Mouse (Mus musculus) MEL (cell line): Measurements from ENCODE around the gene Zkscan5. TPM values are rescaled to one million over a fixed set of nuclear protein-coding genes. Genes with fewer than 3 reads are reported as not detected.
"Not testable (repeated sequence)": the region's sequence is repeated elsewhere in the genome, so short reads cannot be mapped to it uniquely, and the experiment has no call there.

ENCODE experiments used
- DNase-seq: peaks from one replicate; pipeline ENCODE4 v3.0.0; 2011; ENCODE audit warnings: low read depth, low spot score
- H3K27ac ChIP-seq: 2 replicates; pipeline ENCODE4 v1.5.1; 2012; ENCODE audit warnings: low read depth, mild to moderate bottlenecking, control low read depth, low read length, moderate library complexity; ENCODE audit not compliant: control insufficient read depth
- H3K27me3 ChIP-seq, 2 experiments: fragments of 150-350 bp in 1 of 2; sonication (generic) in 1 of 2; 2 replicates each; pipeline ENCODE4 v1.6.1; 2012; ENCODE audit warnings: low read length in 2 of 2, mild to moderate bottlenecking in 2 of 2, improper control_type of control experiment in 1 of 2, moderate library complexity in 1 of 2; ENCODE audit not compliant: insufficient read depth in 2 of 2, control insufficient read depth in 1 of 2
- H3K36me3 ChIP-seq, 2 experiments: 2 replicates each; pipeline ENCODE4 v1.6.1; 2012 to 2014; ENCODE audit warnings: low read length in 2 of 2, improper control_type of control experiment in 1 of 2, inconsistent platforms in 1 of 2, mild to moderate bottlenecking in 1 of 2; ENCODE audit not compliant: insufficient read depth in 2 of 2, control insufficient read depth in 1 of 2
- H3K4me1 ChIP-seq, 2 experiments: fragments of 150-350 bp in 1 of 2; sonication (generic) in 1 of 2; 2 replicates each; pipeline ENCODE4 v1.6.1; 2012; ENCODE audit warnings: low read length in 2 of 2, improper control_type of control experiment in 1 of 2, mild to moderate bottlenecking in 1 of 2; ENCODE audit not compliant: insufficient read depth in 2 of 2, control insufficient read depth in 1 of 2
- H3K4me3 ChIP-seq, 2 experiments: fragments of 150-350 bp in 1 of 2; sonication (generic) in 1 of 2; 2 replicates each; pipeline ENCODE4 v1.5.1; 2012; ENCODE audit warnings: low read depth in 2 of 2, low read length in 2 of 2, mild to moderate bottlenecking in 2 of 2, moderate library complexity in 2 of 2, control low read depth in 1 of 2, improper control_type of control experiment in 1 of 2; ENCODE audit not compliant: control insufficient read depth in 1 of 2, insufficient read depth in 1 of 2
- H3K79me2 ChIP-seq: 2 replicates; pipeline ENCODE4 v1.6.1; 2012; ENCODE audit warnings: mild to moderate bottlenecking, low read length, moderate library complexity; ENCODE audit not compliant: control insufficient read depth, poor library complexity, insufficient read depth
- H3K9ac ChIP-seq: 2 replicates; pipeline ENCODE4 v1.6.1; 2012; ENCODE audit warnings: low read depth, mild to moderate bottlenecking, control low read depth, low read length, moderate library complexity; ENCODE audit not compliant: control insufficient read depth, poor library complexity, severe bottlenecking
- H3K9me3 ChIP-seq: fragments of 150-350 bp; sonication (generic); replicated peaks from 2 replicates; pipeline ENCODE4 v1.6.1; 2012; ENCODE audit warnings: mild to moderate bottlenecking, low read length, improper control_type of control experiment, moderate library complexity; ENCODE audit not compliant: insufficient read depth
- CHD1 ChIP-seq: IDR thresholded peaks from 2 replicates; pipeline ENCODE4 v1.6.1; 2012; ENCODE audit warnings: low read depth, mild to moderate bottlenecking, inconsistent platforms, low read length, improper control_type of control experiment
- CHD2 ChIP-seq: IDR thresholded peaks from 2 replicates; pipeline ENCODE4 v1.6.1; 2011; ENCODE audit warnings: low read length, improper control_type of control experiment
- ETS1 ChIP-seq: IDR thresholded peaks from 2 replicates; pipeline ENCODE4 v1.6.1; 2012; ENCODE audit warnings: low read depth, mild to moderate bottlenecking, inconsistent platforms, low read length, improper control_type of control experiment, moderate library complexity
- HCFC1 ChIP-seq: IDR thresholded peaks from 2 replicates; pipeline ENCODE4 v1.6.1; 2012; ENCODE audit warnings: low read depth, mild to moderate bottlenecking, inconsistent platforms, low read length, improper control_type of control experiment, moderate library complexity
- KAT2A ChIP-seq: conservative IDR thresholded peaks from 2 replicates; pipeline ENCODE4 v1.6.1; 2012; ENCODE audit warnings: low read depth, low read length, improper control_type of control experiment, inconsistent platforms
- MAFK ChIP-seq: IDR thresholded peaks from 2 replicates; pipeline ENCODE4 v1.6.1; 2011; ENCODE audit warnings: low read depth, mild to moderate bottlenecking, low read length, improper control_type of control experiment, borderline replicate concordance
- MAZ ChIP-seq: IDR thresholded peaks from 2 replicates; pipeline ENCODE4 v1.6.1; 2012; ENCODE audit warnings: low read depth, mild to moderate bottlenecking, inconsistent platforms, low read length, improper control_type of control experiment
- MXI1 ChIP-seq: IDR thresholded peaks from 2 replicates; pipeline ENCODE4 v1.6.1; 2011; ENCODE audit warnings: mild to moderate bottlenecking, low read depth, low read length, improper control_type of control experiment
- MYB ChIP-seq: IDR thresholded peaks from 2 replicates; pipeline ENCODE4 v1.6.1; 2011; ENCODE audit warnings: mild to moderate bottlenecking, low read depth, low read length, improper control_type of control experiment
- MYC ChIP-seq: IDR thresholded peaks from 2 replicates; pipeline ENCODE4 v1.6.1; 2011; ENCODE audit warnings: low read depth, mild to moderate bottlenecking, low read length, improper control_type of control experiment, moderate library complexity
- NELFE ChIP-seq: IDR thresholded peaks from 2 replicates; pipeline ENCODE4 v1.6.1; 2011; ENCODE audit warnings: low read depth, low read length, improper control_type of control experiment
- NRF1 ChIP-seq: IDR thresholded peaks from 2 replicates; pipeline ENCODE4 v1.6.1; 2014; ENCODE audit warnings: low read depth, mild to moderate bottlenecking, inconsistent platforms, low read length, improper control_type of control experiment, moderate library complexity; ENCODE audit not compliant: poor library complexity, insufficient read depth, severe bottlenecking
- POLR2A ChIP-seq, 2 experiments: IDR thresholded peaks; 2 replicates each; pipeline ENCODE4 v1.6.1; 2011 to 2012; ENCODE audit warnings: low read length in 2 of 2, mild to moderate bottlenecking in 2 of 2, control low read depth in 1 of 2, improper control_type of control experiment in 1 of 2, low read depth in 1 of 2, moderate library complexity in 1 of 2; ENCODE audit not compliant: control insufficient read depth in 1 of 2, insufficient read depth in 1 of 2, poor library complexity in 1 of 2
- SIN3A ChIP-seq: IDR thresholded peaks from 2 replicates; pipeline ENCODE4 v1.6.1; 2012; ENCODE audit warnings: low read length, improper control_type of control experiment, inconsistent platforms
- SMC3 ChIP-seq: IDR thresholded peaks from 2 replicates; pipeline ENCODE4 v1.6.1; 2011; ENCODE audit warnings: low read depth, low read length, improper control_type of control experiment
- TBP ChIP-seq: IDR thresholded peaks from 2 replicates; pipeline ENCODE4 v1.8.0; 2011; ENCODE audit warnings: low read depth, low read length, improper control_type of control experiment
- TCF12 ChIP-seq: IDR thresholded peaks from 2 replicates; pipeline ENCODE4 v1.6.1; 2014; ENCODE audit warnings: low read depth, mild to moderate bottlenecking, inconsistent platforms, low read length, improper control_type of control experiment, moderate library complexity
- UBTF ChIP-seq: IDR thresholded peaks from 2 replicates; pipeline ENCODE4 v1.6.1; 2012; ENCODE audit warnings: low read depth, mild to moderate bottlenecking, inconsistent platforms, low read length, improper control_type of control experiment, moderate library complexity, borderline replicate concordance; ENCODE audit not compliant: insufficient read depth
- USF1 ChIP-seq: IDR thresholded peaks from 2 replicates; pipeline ENCODE4 v1.6.1; 2014; ENCODE audit warnings: low read depth, mild to moderate bottlenecking, inconsistent platforms, low read length, improper control_type of control experiment, moderate library complexity
- USF2 ChIP-seq, 2 experiments: IDR thresholded peaks; 2 replicates each; pipeline ENCODE4 v1.6.1; 2011 to 2012; ENCODE audit warnings: improper control_type of control experiment in 2 of 2, low read length in 2 of 2, borderline replicate concordance in 1 of 2, inconsistent platforms in 1 of 2, low read depth in 1 of 2, mild to moderate bottlenecking in 1 of 2; ENCODE audit not compliant: insufficient read depth in 1 of 2
- ZC3H11A ChIP-seq: IDR thresholded peaks from 2 replicates; pipeline ENCODE4 v1.6.1; 2012; ENCODE audit warnings: low read depth, mild to moderate bottlenecking, inconsistent platforms, low read length, improper control_type of control experiment
- ZKSCAN1 ChIP-seq: IDR thresholded peaks from 2 replicates; pipeline ENCODE4 v1.6.1; 2012; ENCODE audit warnings: low read depth, mild to moderate bottlenecking, inconsistent platforms, low read length, improper control_type of control experiment, moderate library complexity
- ZMIZ1 ChIP-seq: IDR thresholded peaks from 2 replicates; pipeline ENCODE4 v1.6.1; 2012; ENCODE audit warnings: low read depth, mild to moderate bottlenecking, inconsistent platforms, low read length, improper control_type of control experiment, moderate library complexity
- polyA plus RNA-seq, 2 experiments: library from polyadenylated mRNA; stranded (reverse) in 1 of 2; unstranded in 1 of 2; fragments of >175 nt in 1 of 2; fragments of >200 nt in 1 of 2; gene quantifications; 2 replicates each; pipeline versions ENCODE4 v1.2.1 to v1.2.4; 2012; ENCODE audit warnings: low replicate concordance in 2 of 2, low read depth in 1 of 2; ENCODE audit not compliant: insufficient read length in 2 of 2, insufficient read depth in 1 of 2, missing spikeins in 1 of 2
- total RNA-seq: library from RNA; depleted of rRNA; stranded (reverse); fragments of 300-350 nt; gene quantifications from 2 replicates; pipeline ENCODE4 v1.2.3, GENCODE M21; 2012

The Zkscan5 gene
- total and polyA plus RNA-seq, 3 experiments = 8.7 to 9.8 TPM; not detected in 1

DNA sequence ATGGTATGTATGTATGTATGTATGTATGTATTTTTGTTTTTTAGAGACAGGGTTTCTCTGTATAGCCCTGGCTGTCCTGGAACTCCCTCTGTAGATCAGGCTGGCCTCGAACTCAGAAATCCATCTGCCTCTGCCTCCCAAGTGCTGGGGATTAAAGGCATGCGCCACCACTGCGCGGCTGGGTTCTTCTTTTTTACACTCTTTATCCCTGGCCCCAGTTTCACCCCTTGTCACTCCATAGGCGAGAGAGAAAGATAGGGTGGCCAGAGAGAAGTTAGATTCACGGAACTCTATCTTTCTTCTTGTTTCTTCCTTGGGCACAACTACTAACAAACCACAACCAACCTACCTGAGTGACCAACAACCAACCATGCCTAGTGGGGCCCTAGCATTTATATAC lies 24.9 kb downstream of the Zkscan5 start:
- TF ChIP-seq NRF1 (0 out of 2 replicates have a peak, but pooled peaks have one; percentile 26), TBP (peak; percentile 92), SIN3A (0 out of 2 replicates have a peak, but pooled peaks have one; percentile 21)
- peak overlapping the region; percentile 20; the same call in 1 of the 2 replicates for H3K9ac ChIP-seq
- H3K4me1 ChIP-seq = peaks cover 7 to 17% of the 10 kb centered on the region in 2 experiments
- H3K79me2 ChIP-seq = peaks cover 30% of the 10 kb centered on the region
- H3K9me3 ChIP-seq, H3K27me3 ChIP-seq: not testable (repeated sequence)
- H3K36me3 ChIP-seq = peaks cover 5 to 25% of the 10 kb centered on the region in 2 experiments
- peak; percentile 71 for DNase-seq
- H3K27ac ChIP-seq = peak overlapping the region; percentile 65
- H3K4me3 ChIP-seq = peak overlapping the region in 1 of 2 experiments; percentile 13; a peak in 2 of 4 replicates

DNA sequence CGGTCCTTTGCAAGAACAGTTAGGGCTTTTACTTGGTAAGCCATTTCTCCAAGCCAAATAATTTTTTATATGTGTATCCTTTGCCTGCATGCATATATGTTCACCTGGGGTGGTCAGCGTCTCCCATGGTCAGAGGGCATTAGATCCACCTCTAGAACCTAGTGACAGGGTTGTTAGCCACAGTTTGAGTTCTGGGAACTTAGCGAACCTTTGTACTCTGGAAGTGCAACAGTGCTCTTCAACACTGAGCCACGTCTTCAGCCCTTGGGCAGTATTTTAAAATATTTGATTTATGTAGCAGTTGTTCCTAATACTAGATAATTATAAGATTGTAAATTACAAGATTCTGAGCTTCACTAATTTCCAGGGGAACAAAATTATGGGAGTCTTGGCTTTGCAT lies 26.3 kb downstream of the Zkscan5 start:
- H3K9me3 ChIP-seq = no peaks in the 10 kb centered on the region
- H3K27ac ChIP-seq = peak overlapping the region; percentile 92
- H3K4me3 ChIP-seq = peak overlapping the region; percentile 66 to 73
- peak; percentile 42 for DNase-seq
- H3K36me3 ChIP-seq = peaks cover 11 to 27% of the 10 kb centered on the region in 2 experiments
- peaks cover 35% of the 10 kb centered on the region for H3K79me2 ChIP-seq
- H3K4me1 ChIP-seq = peaks cover 7 to 17% of the 10 kb centered on the region in 2 experiments
- no peaks in the 10 kb centered on the region for H3K27me3 ChIP-seq
- H3K9ac ChIP-seq = peak overlapping the region; percentile 76
- no peak for TF ChIP-seq CHD2
- no peak for TF ChIP-seq TBP
- no peak for TF ChIP-seq MYC
- TF ChIP-seq MYB = no peak
- TF ChIP-seq ZC3H11A = no peak
- TF ChIP-seq UBTF = no peak
- no peak for TF ChIP-seq POLR2A (IDR thresholded peaks at IDR 0.05; ENCODE audit: control insufficient read depth in 1 of 2, insufficient read depth in 1 of 2, low read depth in 1 of 2, low read length in 2 of 2, poor library complexity in 1 of 2)
- TF ChIP-seq HCFC1 = no peak
- TF ChIP-seq MAZ = no peak
- TF ChIP-seq NRF1 = no peak

DNA sequence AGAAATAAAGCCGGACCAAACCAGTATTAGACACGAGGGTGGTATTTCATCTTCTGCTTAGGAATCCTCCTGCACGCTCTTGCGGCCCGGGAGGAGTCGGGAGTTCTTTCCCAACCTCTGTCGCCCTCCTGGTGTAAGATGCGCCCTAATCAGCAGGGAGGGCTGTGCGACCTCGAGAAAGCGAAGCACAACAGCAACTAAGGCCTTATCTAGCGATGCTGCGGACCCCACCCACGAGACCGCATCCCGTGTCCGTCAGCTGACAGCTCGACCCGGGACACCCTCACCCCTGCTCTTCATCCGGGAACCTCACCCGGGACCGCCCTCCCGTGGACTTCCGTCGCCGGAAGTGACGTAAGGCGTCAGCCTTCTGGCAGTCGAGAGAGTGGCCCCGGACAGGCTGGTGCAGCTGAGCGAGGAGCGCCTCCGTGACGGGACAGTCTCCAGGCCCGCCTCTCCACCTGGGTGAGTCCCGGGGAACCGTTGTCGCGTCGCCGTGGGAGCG lies 27.1 kb downstream of the Zkscan5 start, which contains the start of gene Zfp655:
Gene Zfp655 (plus strand): TSS at position 349 of the 505 bp plus-strand sequence.
- H3K4me3 ChIP-seq = peak within 1 kb of the TSS; percentile 73 to 78
- peaks cover 12 to 27% of the 10 kb centered on the region in 2 experiments for H3K36me3 ChIP-seq
- peak within 1 kb of the TSS; percentile 92 for H3K27ac ChIP-seq
- H3K9me3 ChIP-seq = no peaks in the 10 kb centered on the region
- no peaks in the 10 kb centered on the region for H3K27me3 ChIP-seq
- H3K4me1 ChIP-seq = peaks cover 9 to 17% of the 10 kb centered on the region in 2 experiments
- peak; percentile 99 for DNase-seq
- H3K79me2 ChIP-seq = peaks cover 35% of the 10 kb centered on the region
- peak within 1 kb of the TSS; percentile 90 for H3K9ac ChIP-seq
- TF ChIP-seq TBP = peak; percentile 92
- TF ChIP-seq USF2 (IDR thresholded peaks at IDR 0.05; ENCODE audit: borderline replicate concordance in 1 of 2, insufficient read depth in 1 of 2, low read depth in 1 of 2, low read length in 2 of 2) = peak in 1 of 2 experiments; percentile 52; a peak in 1 of 4 replicates
- peak; percentile 83 for TF ChIP-seq MXI1
- TF ChIP-seq CHD2 = no peak
- no peak for TF ChIP-seq UBTF
- peak; percentile 78; the same call in 1 of the 2 replicates for TF ChIP-seq MYC
- no peak for TF ChIP-seq ZC3H11A
- no peak for TF ChIP-seq MAFK
- TF ChIP-seq ZMIZ1 = peak; percentile 97
- TF ChIP-seq CHD1 = no peak
- TF ChIP-seq ETS1 = peak; percentile 99
- no peak for TF ChIP-seq SMC3
- TF ChIP-seq TCF12 = peak; percentile 75
- TF ChIP-seq NELFE = peak; percentile 97
- TF ChIP-seq ZKSCAN1 = no peak
- peak; percentile 91 for TF ChIP-seq USF1
- TF ChIP-seq KAT2A = no peak; the same call in 1 of the 2 replicates
- peak; percentile 90 for TF ChIP-seq HCFC1
